Mouse (Mus musculus) CH12F3 (cell line): ENCODE results near the gene Syn3.
"Not testable (repeated sequence)": the region's sequence is repeated elsewhere in the genome, so short reads cannot be mapped to it uniquely, and the experiment has no call there.

Source experiments
- in situ Hi-C: fragments of 300-500 bp; cut with MboI; formaldehyde crosslinking; loops from 2 replicates; pipeline ENCODE4 v1.14.3; 2020; ENCODE audit warnings: low sequenced_read_pairs

The Syn3 gene

DNA sequence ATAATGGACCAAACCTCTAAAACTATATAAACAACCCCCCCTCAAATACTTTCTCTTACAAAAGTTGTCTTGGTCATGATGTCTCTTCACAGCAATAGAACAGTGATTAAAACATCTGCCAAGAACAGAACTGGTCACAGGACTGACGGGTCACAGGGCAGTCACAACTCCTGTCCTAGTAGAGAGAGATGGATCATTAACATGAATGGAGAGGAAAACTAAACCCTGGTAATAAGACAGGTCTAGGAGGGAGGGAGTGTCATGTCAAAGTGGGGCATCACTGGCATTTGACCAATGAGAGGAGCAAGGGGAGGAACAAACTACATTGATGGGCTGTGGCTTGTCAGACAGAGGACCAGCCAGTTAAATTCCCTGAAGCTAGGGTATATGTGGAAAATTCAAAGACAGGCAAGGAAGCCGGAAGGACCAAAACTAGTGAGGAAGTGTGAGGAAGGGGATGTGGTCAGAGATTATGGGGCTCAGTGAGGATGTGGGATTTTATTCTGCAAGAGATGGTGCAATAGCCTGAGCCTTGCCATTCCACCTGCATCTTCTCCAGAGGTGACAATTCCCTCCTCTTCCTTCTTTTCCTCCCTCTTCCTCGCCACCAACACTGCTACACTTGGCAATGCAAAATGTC lies 76.8 kb downstream of the Syn3 start:
- in situ Hi-C loops, result no loop called here

DNA sequence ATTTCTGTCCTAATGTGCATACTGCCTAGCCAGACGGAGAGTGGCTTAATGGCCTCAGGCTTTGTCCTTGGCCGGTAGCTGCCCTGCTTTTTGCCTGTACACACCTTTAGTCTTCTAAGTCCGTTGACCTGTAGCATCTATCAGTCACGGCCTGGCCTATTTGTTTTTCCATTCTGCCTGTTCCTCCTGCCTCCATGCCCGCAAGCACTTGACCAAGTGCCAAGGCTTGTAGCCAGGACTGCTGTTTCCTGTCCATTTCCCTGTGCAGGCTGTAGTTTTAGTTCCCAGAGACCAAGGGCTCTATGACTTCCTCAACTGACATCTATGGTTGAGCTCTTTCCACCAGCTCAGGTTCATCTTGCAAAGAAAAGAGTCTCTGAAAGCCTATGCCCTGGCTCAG lies 79.8 kb downstream of the Syn3 start:
- in situ Hi-C loops, result no loop called here

DNA sequence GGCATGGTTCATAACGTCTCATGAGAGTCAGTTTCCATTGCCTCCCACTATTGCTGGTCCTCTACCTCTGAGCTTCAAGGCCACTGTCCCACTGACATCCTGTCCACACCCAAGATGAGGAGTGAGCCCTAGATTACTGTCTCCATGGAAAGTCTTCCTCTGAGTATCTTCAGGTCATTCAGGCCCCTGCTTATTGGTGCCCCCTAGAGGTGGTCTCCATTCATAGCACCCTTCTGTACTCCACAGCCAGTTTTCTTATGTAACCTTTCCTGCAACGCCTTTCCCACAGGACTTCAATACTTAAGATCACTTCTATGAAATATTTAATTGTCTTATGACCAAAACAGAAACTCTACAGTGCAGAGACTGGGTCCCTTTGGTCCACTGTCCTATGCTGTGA lies 80.4 kb downstream of the Syn3 start:
- in situ Hi-C loops, result no loop called here

DNA sequence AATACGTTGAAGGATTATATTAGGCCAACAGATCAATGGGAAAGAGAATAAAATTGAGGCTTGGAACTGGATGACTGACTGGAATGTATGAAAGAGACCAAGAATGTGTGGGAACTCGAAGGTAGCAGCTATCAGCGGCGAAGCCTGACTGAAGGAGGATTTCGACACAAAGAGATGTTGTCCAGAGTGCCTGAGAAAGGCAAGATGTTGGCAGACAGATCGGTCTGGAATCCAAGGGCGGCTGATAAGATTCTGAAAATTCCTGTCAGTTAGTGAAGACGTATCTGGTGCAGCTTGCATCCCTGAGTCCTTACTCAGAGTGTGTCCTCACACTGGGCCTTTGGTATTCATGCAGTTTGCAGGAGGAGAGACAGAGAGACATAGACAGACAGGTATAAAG lies 81.9 kb downstream of the Syn3 start:
- in situ Hi-C loops, result no loop called here

DNA sequence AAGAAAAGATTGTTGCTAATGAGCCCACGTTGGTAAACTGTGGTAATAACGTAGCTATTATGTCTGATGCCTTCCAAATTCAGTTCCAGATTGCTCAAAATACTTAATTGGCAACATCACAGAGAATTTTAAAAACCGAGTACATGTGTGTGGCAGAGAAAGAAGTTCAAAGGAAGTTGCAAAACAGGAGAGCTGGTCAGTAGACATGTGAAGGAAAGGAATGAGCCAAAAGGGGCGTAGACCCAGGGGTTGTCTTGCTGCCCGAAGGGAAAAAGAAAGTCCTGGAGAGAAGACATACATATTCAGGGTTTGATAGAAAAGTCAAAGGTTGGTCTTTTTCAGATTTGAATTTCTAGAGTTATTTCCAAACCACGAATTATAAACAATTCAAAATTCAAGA lies 87.8 kb downstream of the Syn3 start:
- in situ Hi-C loops, result no loop called here

DNA sequence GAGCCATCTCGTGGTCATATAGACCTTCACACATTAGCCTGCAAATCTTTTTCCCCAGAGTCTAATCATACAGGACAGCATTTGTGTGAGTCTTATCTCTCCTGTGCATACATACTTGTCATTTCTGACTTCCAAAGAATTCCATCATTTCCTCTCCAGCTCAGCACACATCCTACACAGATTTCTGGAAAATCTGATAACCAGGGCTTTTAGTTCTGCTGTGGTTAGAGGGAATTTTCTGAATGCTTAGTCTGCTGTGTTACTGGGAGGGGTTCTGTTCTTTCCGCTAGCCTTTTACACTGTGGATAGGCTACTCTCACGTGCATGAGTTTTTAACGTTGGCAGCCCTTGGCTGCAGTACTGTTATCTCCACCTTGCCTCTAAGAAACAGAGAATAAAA lies 91.7 kb downstream of the Syn3 start:
- in situ Hi-C loops, result no loop called here

DNA sequence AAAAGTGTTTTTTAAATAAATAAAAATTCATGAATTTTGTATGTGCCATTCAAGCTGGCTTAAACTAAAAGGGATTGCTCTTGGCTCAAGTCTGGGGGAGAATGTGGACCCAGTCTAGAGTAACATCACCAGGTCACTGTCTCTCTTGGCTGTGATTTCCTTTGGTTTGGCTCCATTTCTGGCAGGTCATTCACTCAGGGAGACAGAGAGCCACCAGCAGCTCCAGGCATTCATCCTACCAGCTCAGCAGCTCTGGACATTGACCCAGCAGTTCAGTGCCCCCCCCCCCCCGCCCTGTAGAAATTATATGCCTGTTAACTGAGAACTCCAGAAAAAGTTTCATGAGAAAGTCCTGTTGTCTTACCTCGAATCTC lies 100.4 kb downstream of the Syn3 start:
- in situ Hi-C loops, result no loop called here

DNA sequence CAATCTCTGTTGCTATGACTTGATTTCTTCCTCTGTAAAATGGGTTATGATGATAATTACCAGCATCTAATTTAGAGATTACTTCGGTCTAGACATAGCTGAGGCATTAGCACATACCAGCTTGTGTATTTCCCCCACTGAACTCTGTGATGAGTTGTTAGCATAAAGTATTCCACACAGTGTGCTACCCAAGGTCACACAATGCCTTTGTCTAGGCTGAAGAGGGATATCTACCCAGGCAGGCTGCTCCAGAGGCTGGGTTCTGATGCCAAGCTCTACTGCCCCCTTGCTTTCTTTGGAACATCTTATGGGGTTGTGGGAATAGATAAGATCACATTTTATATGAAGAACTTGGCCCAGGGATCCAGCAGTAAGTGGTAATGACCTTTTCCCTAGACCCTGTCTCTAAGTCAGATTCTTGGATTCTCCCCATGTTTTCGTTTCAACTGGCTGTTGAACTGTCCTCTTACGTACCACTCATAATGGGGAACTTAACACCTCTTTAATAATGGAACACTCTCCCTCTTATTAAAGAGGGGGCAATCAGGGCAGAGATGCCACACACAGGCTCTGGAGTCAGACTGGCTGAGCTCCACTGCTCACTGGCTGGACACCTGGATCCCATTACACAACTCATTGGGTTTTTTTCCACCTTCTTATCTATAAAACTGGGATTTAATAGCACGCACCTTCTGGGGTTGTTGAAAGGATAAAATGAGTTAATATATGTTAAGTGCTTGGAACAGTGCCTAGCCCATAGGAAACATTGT lies 100.9 kb downstream of the Syn3 start:
- in situ Hi-C loops, result no loop called here

DNA sequence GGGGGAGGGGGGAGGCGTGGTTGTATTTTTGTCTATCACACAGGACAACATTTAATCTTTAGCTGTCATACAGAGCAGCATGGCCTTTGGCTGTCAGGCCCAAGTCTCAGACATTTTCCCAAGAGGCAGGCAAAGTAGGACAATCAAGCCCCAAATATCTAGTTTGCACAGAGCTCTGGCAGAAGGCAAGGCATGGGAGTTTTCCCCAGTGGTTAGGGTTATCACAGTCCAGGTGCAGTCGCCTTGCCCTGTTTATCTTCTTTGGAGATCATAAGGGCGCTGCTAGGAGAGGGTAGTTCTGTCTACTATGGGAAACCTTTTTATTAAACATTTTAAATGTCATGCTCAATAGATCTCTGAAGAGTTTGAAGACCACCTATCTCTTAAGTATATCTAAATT lies 106.3 kb downstream of the Syn3 start:
- in situ Hi-C loops, result no loop called here

DNA sequence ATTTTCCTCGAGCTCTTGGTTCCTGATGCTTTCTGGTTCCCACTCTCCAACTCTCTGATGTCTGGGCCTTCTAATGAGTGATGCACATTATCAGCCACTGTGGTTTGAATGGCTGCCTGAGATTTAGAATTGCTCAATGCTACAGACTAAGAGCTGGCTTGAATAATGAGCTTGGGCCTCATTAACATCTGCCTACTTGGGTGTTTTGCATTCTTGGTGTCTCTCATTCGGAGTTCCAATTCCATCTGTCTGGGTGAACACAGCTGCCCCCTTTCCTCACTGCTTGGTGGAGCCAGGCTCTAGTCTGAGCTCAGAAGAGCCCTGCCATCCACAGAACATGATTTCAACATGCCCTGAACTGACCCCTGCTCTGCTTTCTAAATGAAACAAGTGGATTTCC lies 108.8 kb downstream of the Syn3 start:
- in situ Hi-C loops, result no loop called here

DNA sequence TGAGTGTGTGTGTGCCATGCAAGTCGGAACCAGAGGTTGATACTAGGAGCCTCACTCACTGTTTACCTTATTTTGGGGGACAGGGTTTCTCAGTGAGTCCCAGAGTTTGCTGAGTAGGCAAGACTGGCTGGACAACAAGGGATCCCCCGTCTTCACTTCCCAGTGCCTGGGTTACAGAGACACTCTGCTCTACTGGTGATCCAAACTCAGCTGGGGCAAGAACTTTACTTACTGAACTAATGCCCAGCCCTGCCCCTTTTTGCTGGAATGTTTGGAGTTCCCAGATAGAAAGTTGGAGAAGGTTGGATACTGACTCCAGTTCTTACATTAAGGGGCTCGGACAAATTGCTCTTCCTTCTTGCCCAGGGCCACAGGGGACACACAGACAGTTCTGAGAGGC lies 109.3 kb downstream of the Syn3 start:
- in situ Hi-C loops, result no loop called here

DNA sequence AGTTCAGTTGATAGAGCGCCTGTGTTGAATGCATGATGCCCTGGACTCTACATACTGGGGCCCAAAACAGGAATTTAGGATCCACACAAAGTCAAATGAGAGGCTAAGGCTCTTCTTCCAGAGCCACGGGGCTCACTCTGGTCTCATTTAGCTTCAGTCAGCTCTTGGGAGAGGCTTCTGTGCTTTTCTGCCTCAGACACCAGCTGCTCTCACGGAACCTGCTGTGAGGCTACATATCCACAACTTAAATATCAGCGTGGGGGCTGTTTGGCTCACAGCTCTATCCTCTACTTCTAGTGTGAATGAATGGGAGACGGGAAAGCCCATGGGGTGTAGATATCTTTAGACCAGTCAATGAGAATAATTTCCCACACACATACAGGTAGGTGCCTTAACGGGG lies 109.9 kb downstream of the Syn3 start:
- in situ Hi-C loops, result no loop called here

DNA sequence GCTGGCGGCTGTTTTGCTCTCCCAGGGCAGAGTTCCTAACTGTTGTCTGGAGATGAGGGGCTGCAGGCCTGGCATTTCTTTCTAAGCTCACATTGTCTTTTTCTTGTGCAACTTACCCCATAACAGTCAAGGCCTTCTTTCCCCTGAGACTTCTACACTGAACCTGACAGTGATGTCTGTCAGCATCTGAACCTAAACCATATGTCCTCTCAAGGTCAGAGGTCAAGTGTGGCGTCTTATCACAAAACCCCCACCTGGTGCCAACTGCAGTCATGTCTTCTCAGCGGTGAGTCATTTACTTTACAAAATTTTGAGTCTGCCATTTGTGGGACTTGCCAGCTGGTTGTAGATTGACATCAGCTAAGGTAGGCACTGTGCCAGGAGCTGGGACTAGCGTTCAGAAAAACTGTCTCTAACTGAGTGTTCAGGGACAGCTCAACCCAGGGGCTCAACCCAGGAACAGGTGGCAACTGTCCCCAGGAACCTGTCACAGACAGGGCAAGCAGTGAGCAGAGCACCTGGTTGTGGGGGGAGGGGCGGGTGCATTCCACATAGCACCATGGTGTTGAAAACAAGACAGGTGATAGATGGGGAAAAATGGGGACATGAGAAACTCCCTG lies 110.8 kb downstream of the Syn3 start:
- in situ Hi-C loops, result no loop called here

DNA sequence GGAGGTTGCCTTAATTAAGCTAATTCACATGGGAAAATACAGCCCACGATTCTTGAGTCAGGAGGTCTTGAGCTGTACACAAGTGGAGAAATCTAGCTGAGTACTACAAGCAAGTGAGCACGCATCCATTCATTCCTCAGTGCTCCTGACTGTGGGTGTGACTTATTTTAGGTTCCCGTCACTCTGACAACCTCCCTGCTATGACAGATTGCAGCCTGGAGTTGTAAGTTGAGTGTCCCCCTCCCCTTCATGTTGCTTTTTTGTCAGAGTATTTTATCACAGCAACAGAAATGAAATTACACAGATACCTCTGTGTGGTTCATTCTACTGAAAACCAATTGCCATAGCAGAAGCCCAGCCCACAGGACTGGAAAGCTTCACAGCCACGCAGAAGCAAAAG lies 112.5 kb downstream of the Syn3 start:
- in situ Hi-C loops, result no loop called here

DNA sequence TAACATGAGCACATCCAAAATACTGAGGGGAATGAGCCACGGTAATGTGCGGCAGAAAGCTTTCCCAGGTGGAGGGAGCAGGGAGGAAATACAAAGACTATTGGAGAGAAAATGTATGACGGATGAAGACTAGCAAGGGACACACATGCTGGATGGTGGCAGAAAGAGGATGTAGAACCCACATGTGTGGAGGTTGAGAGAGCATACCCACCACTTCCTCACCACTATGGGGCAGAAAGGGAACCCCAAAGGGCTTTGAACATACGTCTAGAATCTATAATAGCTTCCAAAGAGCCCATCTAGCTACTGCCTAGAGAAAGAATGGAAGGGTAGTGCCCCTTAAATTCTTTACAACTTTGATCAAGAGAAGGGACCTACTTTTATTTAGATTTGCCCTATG lies 113.0 kb downstream of the Syn3 start:
- in situ Hi-C loops, result no loop called here

DNA sequence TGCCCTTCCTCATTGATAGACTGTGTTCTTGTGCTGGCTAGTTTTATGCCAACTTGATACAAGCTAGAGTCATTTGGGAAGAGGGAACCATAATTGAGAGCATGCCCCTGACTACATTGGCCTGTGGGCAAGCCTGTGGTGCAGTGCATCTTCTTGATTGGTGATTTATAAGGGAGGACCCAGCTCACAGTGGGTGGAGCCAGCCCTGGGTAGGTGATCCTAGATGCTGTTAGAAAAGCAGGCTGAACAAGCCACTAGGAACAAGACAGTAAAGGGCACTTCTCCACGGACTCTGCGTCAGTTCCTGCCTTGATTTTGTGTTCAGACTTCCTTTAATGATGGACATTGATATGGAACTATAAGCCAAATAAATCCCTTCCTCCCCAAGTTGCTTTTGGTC lies 114.0 kb downstream of the Syn3 start:
- in situ Hi-C loops, result no loop called here

DNA sequence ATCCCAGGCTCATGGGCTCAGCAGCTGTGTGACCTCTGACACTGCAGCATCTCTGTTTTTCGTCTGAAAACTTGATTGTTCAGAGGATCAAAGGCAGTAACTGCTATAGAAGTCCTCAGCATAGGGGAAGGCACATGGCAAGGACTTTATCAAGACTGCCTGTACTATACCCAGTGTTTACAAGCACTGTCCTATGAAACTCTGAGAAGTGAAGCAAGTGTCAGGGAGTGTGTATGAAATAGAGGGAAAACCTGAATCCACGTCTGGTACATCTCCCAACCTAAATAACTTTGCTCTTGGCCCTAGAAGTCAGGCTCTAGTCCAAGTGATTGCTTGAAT lies 116.8 kb downstream of the Syn3 start:
- in situ Hi-C loops, result no loop called here

DNA sequence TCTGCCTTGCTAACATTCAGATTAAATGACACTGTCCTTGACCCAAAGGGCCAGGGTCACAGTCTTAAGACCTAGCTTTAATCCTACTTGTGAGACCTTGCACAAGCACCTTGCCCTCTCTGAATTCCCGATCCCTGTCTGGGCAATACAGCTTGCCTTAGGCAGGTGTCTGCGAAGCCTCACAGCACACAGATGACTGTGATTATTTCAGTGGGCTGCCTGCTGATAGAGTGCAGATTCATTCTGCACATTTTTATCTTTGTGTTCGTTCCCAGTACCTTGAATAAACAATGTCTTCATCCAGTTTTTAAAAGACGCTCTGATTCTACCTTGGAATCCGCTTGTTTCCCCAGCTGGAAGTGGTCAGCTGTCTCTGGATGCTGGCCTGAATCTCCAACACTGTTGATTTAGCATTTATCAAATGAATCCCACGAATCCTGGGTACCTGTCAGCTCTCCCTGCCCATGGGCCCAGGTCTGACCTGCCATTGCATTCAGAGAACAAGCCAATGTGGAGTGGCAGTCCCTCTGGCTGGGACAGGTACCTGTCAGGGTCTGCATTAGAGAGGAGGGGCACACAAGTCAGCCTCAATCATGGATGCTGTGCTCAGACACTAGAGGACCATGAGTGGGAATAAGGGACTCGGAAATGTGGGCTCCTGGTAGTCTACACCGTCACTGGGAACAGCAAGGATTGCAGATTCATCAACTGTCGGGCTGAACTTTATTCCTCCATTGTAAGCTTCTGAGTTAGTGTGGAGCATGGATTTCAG lies 117.4 kb downstream of the Syn3 start:
- in situ Hi-C loops, result no loop called here

DNA sequence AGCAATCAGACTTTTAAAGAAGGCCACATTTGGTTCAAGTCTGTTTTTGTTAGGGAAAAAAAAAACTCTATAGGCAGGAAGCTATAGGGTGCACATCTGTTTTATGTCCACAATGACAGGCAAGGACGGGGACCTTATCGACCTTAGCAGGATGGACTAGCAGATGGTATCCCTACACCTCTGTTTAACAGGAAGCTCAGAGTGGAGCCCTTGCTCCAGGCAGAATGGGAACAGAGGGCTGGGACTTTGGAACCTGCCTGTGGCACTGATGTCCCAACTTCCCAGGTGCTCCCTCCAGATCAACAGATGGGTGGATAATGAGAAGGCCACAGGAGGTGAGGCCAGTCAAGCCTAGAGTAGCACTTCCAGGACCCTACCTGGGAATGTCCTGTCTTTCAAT lies 118.1 kb downstream of the Syn3 start:
- in situ Hi-C loops, result no loop called here

DNA sequence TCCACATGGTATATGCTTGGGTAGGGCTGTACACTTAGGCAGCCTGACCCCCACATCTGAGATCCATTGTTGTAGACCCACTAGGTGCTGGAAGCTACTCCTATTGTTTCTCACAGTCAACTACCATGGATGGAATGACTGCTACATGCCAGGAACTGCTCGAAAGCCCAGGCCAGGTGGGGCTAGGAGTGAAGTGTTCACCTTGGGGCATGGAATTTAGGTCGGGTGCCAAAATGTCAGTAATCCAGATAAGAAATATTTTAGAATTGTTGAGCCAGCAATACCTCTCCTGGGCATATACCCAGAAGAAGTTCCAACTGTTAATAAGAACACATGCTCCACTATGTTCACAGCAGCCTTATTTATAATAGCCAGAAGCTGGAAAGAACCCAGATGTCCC lies 119.9 kb downstream of the Syn3 start:
- in situ Hi-C loops, result not testable (repeated sequence)

DNA sequence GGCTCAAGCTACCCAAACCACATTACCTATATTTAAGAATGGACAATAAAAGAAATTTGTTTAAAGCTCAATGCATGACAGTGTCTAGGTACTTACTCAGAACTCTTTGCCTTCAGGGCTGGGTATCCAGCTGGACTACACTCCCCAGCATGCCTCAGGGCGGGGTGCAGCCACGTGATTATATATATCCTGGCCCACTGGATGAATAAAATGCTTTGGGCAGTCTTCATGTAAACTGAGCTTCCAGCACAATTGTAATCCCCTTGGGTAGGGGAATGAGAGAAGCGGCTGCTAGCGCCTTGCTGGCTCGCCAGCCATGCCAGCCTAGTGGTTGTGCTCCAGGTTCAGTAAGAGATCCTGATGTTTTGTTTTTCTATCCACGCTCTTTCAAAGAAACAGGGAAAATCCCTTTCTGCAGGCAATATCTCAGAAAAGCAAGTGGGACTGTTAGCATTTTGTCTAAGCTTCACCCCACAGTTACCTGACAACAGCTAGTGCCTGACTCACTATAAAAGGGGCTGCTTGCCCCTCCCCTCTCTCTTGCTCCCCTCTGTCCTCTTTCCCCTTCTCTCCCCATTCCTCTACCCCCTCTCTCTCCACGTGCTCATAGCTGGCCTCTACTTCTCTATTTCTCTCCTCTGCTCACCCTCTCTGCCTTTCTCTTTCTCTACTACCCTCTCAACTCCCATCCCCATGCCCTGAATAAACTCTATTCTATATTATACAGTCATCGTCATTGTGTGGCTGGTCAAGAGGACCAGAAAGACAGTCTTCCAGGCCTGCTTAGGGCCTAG lies 122.1 kb downstream of the Syn3 start:
- in situ Hi-C loops, result no loop called here
